ENCODE assay signal across 8 mouse cellular contexts in genomic region chr1:140531285-140531908, GRCm38 (mm10).
DNase-seq lines count a peak whose midpoint lies in the region; ATAC-seq and TF ChIP-seq lines count a peak whose summit lies in the region.

No protein-coding gene starts in this region.

- no peaks in the 10 kb centered on the region for H3K4me1 ChIP-seq in kidney, embryonic 16.5 days (ENCODE audit: insufficient read depth, low read length)
- H3K4me1 ChIP-seq in forebrain, embryonic 15.5 days, result no peaks in the 10 kb centered on the region
- no peaks in the 10 kb centered on the region for H3K4me1 ChIP-seq in thymus, adult 2 months (replicated peaks; ENCODE audit: control insufficient read depth, insufficient read depth, low read length)

- no peak for ATAC-seq in kidney, embryonic 16.5 days (ENCODE audit: low FRiP score, low TSS enrichment)
- ATAC-seq in forebrain, embryonic 15.5 days (replicated peaks), result peak; percentile 80
- no peak for ATAC-seq in granulocyte monocyte progenitor cell, adult 5-6 weeks (replicated peaks; ENCODE audit: poor library complexity, severe bottlenecking)

- 31% methylated on average over 4 of the region's 4 CpGs for whole genome bisulfite sequencing in kidney, embryonic 16.5 days
- 42% methylated on average over 4 of the region's 4 CpGs for WGBS in forebrain, embryonic 15.5 days
- 34% methylated on average over 4 of the region's 4 CpGs for WGBS in thymus, adult 2 months

- no peaks in the 10 kb centered on the region for H3K9me3 ChIP-seq in kidney, embryonic 16.5 days (ENCODE audit: low read length)
- H3K9me3 ChIP-seq in forebrain, embryonic 15.5 days, result no peaks in the 10 kb centered on the region

- no peak overlapping the region for H3K9ac ChIP-seq in kidney, embryonic 16.5 days (replicated peaks; ENCODE audit: low read length)
- no peak overlapping the region for H3K9ac ChIP-seq in forebrain, embryonic 15.5 days (replicated peaks)

- TF ChIP-seq CTCF in layer of hippocampus, adult 2 months (conservative IDR thresholded peaks at IDR 0.05), result peak; percentile 90
- no peak for TF ChIP-seq CTCF in thymus, adult 2 months (IDR thresholded peaks at IDR 0.05; ENCODE audit: borderline replicate concordance, control insufficient read depth, extremely low read depth, insufficient read depth, low read length, poor library complexity)

- H3K36me3 ChIP-seq in kidney, embryonic 16.5 days (ENCODE audit: insufficient read depth, low read length), result no peaks in the 10 kb centered on the region
- no peaks in the 10 kb centered on the region for H3K36me3 ChIP-seq in forebrain, embryonic 15.5 days
- no peaks in the 10 kb centered on the region for H3K36me3 ChIP-seq in thymus, adult 2 months (ENCODE audit: control insufficient read depth, insufficient read depth, low read length)

- no peak for TF ChIP-seq POLR2A in thymus, adult 2 months (IDR thresholded peaks at IDR 0.05; ENCODE audit: control insufficient read depth, extremely low read depth, insufficient read depth, low read length, poor library complexity)

- no peak overlapping the region for H3K4me2 ChIP-seq in kidney, embryonic 16.5 days (replicated peaks; ENCODE audit: low read depth, low read length)
- H3K4me2 ChIP-seq in forebrain, embryonic 15.5 days (replicated peaks), result no peak overlapping the region

- no peaks in the 10 kb centered on the region for H3K27me3 ChIP-seq in kidney, embryonic 16.5 days (ENCODE audit: insufficient read depth, low read length)
- H3K27me3 ChIP-seq in forebrain, embryonic 15.5 days, result no peaks in the 10 kb centered on the region
- H3K27me3 ChIP-seq in thymus, adult 2 months (ENCODE audit: control insufficient read depth, insufficient read depth, low read length), result no peaks in the 10 kb centered on the region

- no peak overlapping the region for H3K27ac ChIP-seq in kidney, embryonic 16.5 days (ENCODE audit: low read length)
- no peak overlapping the region for H3K27ac ChIP-seq in forebrain, embryonic 15.5 days (replicated peaks)
- H3K27ac ChIP-seq in layer of hippocampus, adult 2 months, result no peak overlapping the region
- H3K27ac ChIP-seq in thymus, adult 2 months (ENCODE audit: control insufficient read depth, insufficient read depth, low read length), result no peak overlapping the region

- no peak overlapping the region for H3K4me3 ChIP-seq in kidney, embryonic 16.5 days (ENCODE audit: low read length)
- H3K4me3 ChIP-seq in forebrain, embryonic 15.5 days, result no peak overlapping the region
- H3K4me3 ChIP-seq in layer of hippocampus, adult 2 months, result no peak overlapping the region
- no peak overlapping the region for H3K4me3 ChIP-seq in thymus, adult 2 months (ENCODE audit: control insufficient read depth, insufficient read depth, low read length)

- peak; percentile 12 to 24 for DNase-seq in kidney, adult 8-10 months
- DNase-seq in ZHBTc4 (ENCODE audit: low read depth, low spot score), result peak; percentile 52
- peak; percentile 32 to 47 for DNase-seq in layer of hippocampus, adult 2 months (ENCODE audit: low spot score in 2 of 2)
- peak; percentile 48 for DNase-seq in mesoderm, embryonic 11.5 days (ENCODE audit: low read depth, low spot score)
- no peak for DNase-seq in thymus, adult 2 months
